Mouse (Mus musculus): ENCODE data around the gene Rcl1.

GRCm38 (mm10) chr19:29058741-29059140 lies 42.4 kb upstream of the Rcl1 start:
- TF ChIP-seq CTCF (IDR thresholded peaks at IDR 0.05; ENCODE audit: insufficient read depth, low read length) (no peak), POLR2A (IDR thresholded peaks at IDR 0.05; ENCODE audit: borderline replicate concordance, extremely low read depth, low read depth, low read length) (no peak)
